Mouse (Mus musculus) midbrain, embryonic 11.5 days (tissue): ENCODE results near the gene Tcp10b. TPM values are rescaled to one million over a fixed set of nuclear protein-coding genes. Genes with fewer than 3 reads are reported as not detected.
"Not testable (repeated sequence)": the region's sequence is repeated elsewhere in the genome, so short reads cannot be mapped to it uniquely, and the experiment has no call there.

Experiments
- ATAC-seq: fragments of 200-750 bp; cut with Nextera tagmentation; 2 replicates; pipeline ENCODE4 v1.8.0; 2017; ENCODE audit warnings: moderate TSS enrichment, moderate library complexity; ENCODE audit not compliant: low FRiP score
- DNase-seq: peaks from one replicate; pipeline ENCODE4 v3.0.0; 2015; ENCODE audit warnings: low spot score; ENCODE audit errors: missing footprints
- H3K27ac ChIP-seq: fragments of 300-500 bp; sonication (generic); 2 replicates; pipeline ENCODE4 v1.5.1; 2014; ENCODE audit warnings: low read depth, low read length
- H3K27me3 ChIP-seq: fragments of 300-500 bp; sonication (generic); 2 replicates; pipeline ENCODE4 v1.6.1; 2014; ENCODE audit warnings: mild to moderate bottlenecking, low read length, moderate library complexity, mixed read lengths; ENCODE audit not compliant: control insufficient read depth, insufficient read depth
- H3K36me3 ChIP-seq: fragments of 300-500 bp; sonication (generic); 2 replicates; pipeline ENCODE4 v1.6.1; 2014; ENCODE audit warnings: mild to moderate bottlenecking, low read length, moderate library complexity, mixed read lengths; ENCODE audit not compliant: control insufficient read depth, insufficient read depth
- H3K4me1 ChIP-seq: fragments of 300-500 bp; sonication (generic); 2 replicates; pipeline ENCODE4 v1.6.1; 2014; ENCODE audit warnings: low read length; ENCODE audit not compliant: control insufficient read depth, insufficient read depth
- H3K4me2 ChIP-seq: fragments of 300-500 bp; sonication (generic); 2 replicates; pipeline ENCODE4 v1.6.1; 2014; ENCODE audit warnings: mild to moderate bottlenecking, moderate library complexity
- H3K4me3 ChIP-seq: fragments of 300-500 bp; sonication (generic); 2 replicates; pipeline ENCODE4 v1.5.1; 2014; ENCODE audit warnings: low read depth, low read length
- H3K9ac ChIP-seq: fragments of 300-500 bp; sonication (generic); 2 replicates; pipeline ENCODE4 v1.6.1; 2014; ENCODE audit warnings: low read length
- H3K9me3 ChIP-seq: fragments of 300-500 bp; sonication (generic); 2 replicates; pipeline ENCODE4 v1.6.1; 2016; ENCODE audit warnings: low read length; ENCODE audit not compliant: control insufficient read depth
- WGBS: fragments of 180-500 bp; shearing (Covaris S2); extraction: QIAGEN DNeasy Blood & Tissue Kit; methylation state at CpG from one replicate; pipeline ENCODE4 v1.1.7; 2014; 5-methylcytosine and 5-hydroxymethylcytosine counted together
- polyA plus RNA-seq: library from polyadenylated mRNA; unstranded; fragments of >200 nt; fragmentation: Nextera tagmentation; extraction: Ambion mirVana; gene quantifications from 2 replicates; pipeline ENCODE4 v1.2.1, GENCODE M21; 2014

The Tcp10b gene
- not detected in 2 replicates for polyA plus RNA-seq

DNA sequence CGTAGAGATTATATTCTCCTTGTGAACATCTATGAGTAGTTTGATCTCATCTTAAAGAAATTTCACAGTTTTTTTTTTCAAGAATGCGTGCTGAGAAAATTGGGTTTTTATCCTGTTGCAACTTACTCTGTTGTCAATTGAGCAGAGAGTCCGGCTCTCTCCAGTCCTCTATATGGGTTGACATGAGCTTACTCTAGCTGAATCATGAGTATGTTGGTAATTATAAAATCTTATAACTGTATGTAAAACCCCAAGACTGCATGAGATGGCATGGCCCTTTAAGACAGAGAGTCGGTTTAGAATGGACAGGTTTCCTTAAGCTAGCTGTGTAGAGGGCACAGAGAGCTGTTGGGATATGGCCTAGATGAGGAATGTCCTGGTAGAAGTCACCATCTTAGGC is at the start of gene Tcp10b:
Tcp10b (plus strand) TSS at position 301 of the 400 bp plus-strand sequence.
- WGBS, result 87% methylated on average over 4 of the region's 4 CpGs
- H3K4me2 ChIP-seq, H3K4me3 ChIP-seq, H3K9me3 ChIP-seq, ATAC-seq, DNase-seq, H3K27ac ChIP-seq, H3K27me3 ChIP-seq, H3K36me3 ChIP-seq, H3K4me1 ChIP-seq, H3K9ac ChIP-seq: not testable (repeated sequence)

DNA sequence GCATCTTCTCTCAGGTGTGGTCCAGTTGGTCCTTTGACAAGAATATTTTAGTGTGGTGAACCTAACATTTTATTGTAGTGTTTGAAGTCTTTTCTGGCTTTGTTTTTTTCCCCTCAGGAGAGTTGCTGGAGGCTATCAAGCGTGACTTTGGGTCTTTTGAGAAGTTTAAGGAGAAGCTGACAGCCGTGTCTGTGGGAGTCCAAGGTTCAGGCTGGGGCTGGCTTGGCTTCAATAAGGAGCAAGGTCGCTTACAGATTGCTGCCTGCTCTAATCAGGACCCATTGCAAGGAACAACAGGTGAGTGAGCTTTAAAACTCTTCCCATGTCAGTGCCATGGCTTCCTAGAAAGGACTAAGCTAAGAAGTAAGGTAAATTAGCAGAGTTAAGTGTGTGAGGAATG is 47.6 kb upstream of the Tcp10b start:
- H3K27ac ChIP-seq, result no peak overlapping the region
- H3K4me3 ChIP-seq, result no peak overlapping the region
- no peak overlapping the region for H3K9ac ChIP-seq
- peaks cover 7% of the 10 kb centered on the region for H3K4me1 ChIP-seq
- no peak overlapping the region for H3K4me2 ChIP-seq
- peaks cover 7% of the 10 kb centered on the region for H3K36me3 ChIP-seq
- WGBS, result 75% methylated on average over 3 of the region's 3 CpGs
- H3K27me3 ChIP-seq, result no peaks in the 10 kb centered on the region
- DNase-seq, result no peak
- H3K9me3 ChIP-seq, result no peaks in the 10 kb centered on the region
- no peak for ATAC-seq

DNA sequence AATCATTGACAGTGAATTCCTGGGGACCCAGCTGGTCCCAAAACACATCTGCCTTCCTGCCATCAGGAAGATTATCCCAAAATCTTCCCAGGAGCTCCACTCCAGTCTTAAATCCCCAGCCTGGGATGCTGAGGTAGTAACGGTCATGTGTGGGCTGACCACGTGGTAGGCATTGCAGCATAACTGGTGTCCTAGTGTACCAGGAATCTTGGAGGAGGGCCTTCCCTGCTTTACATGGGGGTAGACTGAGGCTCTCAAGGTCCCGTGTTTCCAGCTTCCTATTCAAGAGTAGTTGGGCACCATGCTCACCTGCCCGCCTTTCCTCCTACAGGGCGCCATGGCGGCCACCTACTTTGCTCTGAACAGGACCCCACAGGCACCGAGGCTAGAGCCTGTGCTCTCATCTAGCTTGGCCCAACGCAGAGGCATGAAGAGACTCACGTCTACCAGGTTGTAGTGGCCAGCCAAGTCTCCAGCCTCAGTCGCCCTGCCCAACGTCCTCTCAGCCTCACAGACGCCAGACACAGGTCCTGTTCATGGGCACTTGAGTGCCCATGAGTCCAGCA is 24.2 kb upstream of the Tcp10b start:
- not testable (repeated sequence) for DNase-seq
- 86% methylated on average over 3 of the region's 12 CpGs for WGBS

GRCm38 (mm10) chr17:13043846-13044673 is 16.8 kb upstream of the Tcp10b start:
- H3K36me3 ChIP-seq, H3K4me1 ChIP-seq, H3K4me3 ChIP-seq, H3K27me3 ChIP-seq, H3K4me2 ChIP-seq, H3K9ac ChIP-seq, H3K9me3 ChIP-seq, H3K27ac ChIP-seq: not testable (repeated sequence)
- peak; percentile 89 for DNase-seq
- 9% methylated on average over 3 of the region's 4 CpGs for WGBS
- peak; percentile 84 for ATAC-seq

More for the DNA sequence above, 24.2 kb upstream of the Tcp10b start:
- H3K9me3 ChIP-seq, H3K27me3 ChIP-seq, H3K9ac ChIP-seq, H3K4me2 ChIP-seq, H3K36me3 ChIP-seq, H3K4me1 ChIP-seq, H3K4me3 ChIP-seq, H3K27ac ChIP-seq: not testable (repeated sequence)
- ATAC-seq, result 0 out of 2 replicates have a peak, but pooled peaks have one; percentile 44

GRCm38 (mm10) chr17:13052124-13052813 is 8.6 kb upstream of the Tcp10b start, which contains the start of gene Gpr31b:
Gene Gpr31b, minus strand, starts transcription at chr17:13052296.
- not testable (repeated sequence) for H3K4me2 ChIP-seq, H3K27me3 ChIP-seq, H3K27ac ChIP-seq, DNase-seq, H3K9ac ChIP-seq, H3K4me3 ChIP-seq, ATAC-seq, H3K9me3 ChIP-seq, H3K4me1 ChIP-seq, H3K36me3 ChIP-seq
- no CpG with 5 or more reads among the region's 8 CpGs for WGBS

GRCm38 (mm10) chr17:13062882-13063281 is 2.0 kb downstream of the Tcp10b start:
- not testable (repeated sequence) for H3K4me2 ChIP-seq, ATAC-seq, H3K9me3 ChIP-seq, H3K9ac ChIP-seq, H3K4me1 ChIP-seq, H3K36me3 ChIP-seq, H3K4me3 ChIP-seq, H3K27ac ChIP-seq, H3K27me3 ChIP-seq, DNase-seq
- WGBS, result 88% methylated on average over 2 of the region's 7 CpGs

- not testable (repeated sequence) for H3K27me3 ChIP-seq, H3K36me3 ChIP-seq, H3K27ac ChIP-seq, H3K9ac ChIP-seq, DNase-seq, H3K9me3 ChIP-seq, H3K4me3 ChIP-seq, ATAC-seq, H3K4me2 ChIP-seq, H3K4me1 ChIP-seq
- WGBS, result 88% methylated on average over 1 of the region's 4 CpGs
Measured at GRCm38 (mm10) chr17:13067864-13068385, 7.0 kb downstream of the Tcp10b start.

DNA sequence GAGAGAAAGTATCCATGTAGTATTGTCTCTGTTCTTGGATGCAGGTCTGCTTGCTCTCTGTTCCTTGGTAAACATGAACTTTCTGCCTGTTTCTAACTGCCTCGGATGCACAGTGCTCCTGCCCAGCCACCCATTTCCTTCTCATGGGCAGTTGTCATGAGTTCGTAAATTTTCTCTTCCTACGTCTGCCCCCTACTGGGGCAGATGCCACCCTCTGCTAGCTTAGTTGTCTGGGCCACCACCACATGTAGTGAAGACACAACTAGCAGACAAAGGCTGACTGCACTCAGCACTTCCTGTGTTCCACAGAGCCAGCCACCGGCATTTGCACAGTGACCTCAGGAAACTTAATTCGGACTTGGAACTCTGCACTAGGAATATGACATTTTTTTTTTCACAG is 8.3 kb downstream of the Tcp10b start:
- WGBS, result 66% methylated on average over 3 of the region's 5 CpGs
- H3K27me3 ChIP-seq, DNase-seq, H3K9me3 ChIP-seq, H3K36me3 ChIP-seq, H3K27ac ChIP-seq, ATAC-seq, H3K4me1 ChIP-seq, H3K4me2 ChIP-seq, H3K4me3 ChIP-seq, H3K9ac ChIP-seq: not testable (repeated sequence)

DNA sequence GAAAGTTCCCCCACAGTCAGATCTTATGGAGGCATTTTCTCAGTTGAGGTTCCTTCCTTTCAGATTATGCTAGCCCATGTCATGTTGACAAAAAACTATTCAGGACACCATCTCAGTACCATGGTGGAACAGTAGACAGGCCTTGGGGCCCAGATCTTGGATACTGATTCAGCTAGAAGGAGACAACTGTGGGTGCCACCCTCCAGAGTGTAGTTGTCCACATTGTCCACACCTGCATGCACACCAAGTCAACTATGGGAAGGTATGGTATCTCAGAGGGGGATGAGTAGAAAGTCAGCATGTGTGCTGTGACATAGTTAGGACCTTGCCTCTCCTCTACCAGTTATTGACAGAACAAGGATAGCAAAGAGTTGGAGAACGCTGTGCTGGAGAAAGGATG is 30.6 kb downstream of the Tcp10b start:
- H3K9me3 ChIP-seq, H3K27ac ChIP-seq, H3K9ac ChIP-seq, H3K4me1 ChIP-seq, H3K4me3 ChIP-seq, H3K4me2 ChIP-seq, DNase-seq, H3K27me3 ChIP-seq, H3K36me3 ChIP-seq: not testable (repeated sequence)
- ATAC-seq, result 0 out of 2 replicates have a peak, but pooled peaks have one; percentile 7
- WGBS, result no CpG with 5 or more reads among the region's 1 CpGs
